Mouse (Mus musculus) lung, adult 2 months (tissue): ENCODE results near the gene Qpct. TPM values are rescaled to one million over a fixed set of nuclear protein-coding genes. Genes with fewer than 3 reads are reported as not detected.

Experiments
- DNase-seq: peaks from one replicate; pipeline ENCODE4 v3.0.0; 2022
- H3K4me1 ChIP-seq: fragments of 200-500 bp; 2 replicates; pipeline ENCODE4 v1.6.1; 2011; ENCODE audit warnings: low read length; ENCODE audit not compliant: control insufficient read depth, insufficient read depth
- H3K4me3 ChIP-seq: fragments of 200-500 bp; replicated peaks from 2 replicates; pipeline ENCODE3; 2011; ENCODE audit warnings: low read depth, mild to moderate bottlenecking, control low read depth, low read length; ENCODE audit errors: extremely low read depth
- CTCF ChIP-seq: fragments of 200-500 bp; IDR thresholded peaks from 2 replicates; pipeline ENCODE4 v1.5.1; 2011; ENCODE audit warnings: mild to moderate bottlenecking, low read length, control low read depth; ENCODE audit not compliant: insufficient read depth
- POLR2A ChIP-seq: fragments of 200-500 bp; IDR thresholded peaks from 2 replicates; pipeline ENCODE4 v1.6.1; 2011; ENCODE audit warnings: low read depth, mild to moderate bottlenecking, control low read depth, low read length, borderline replicate concordance; ENCODE audit errors: extremely low read depth
- WGBS: fragments of 180-500 bp; shearing (Covaris S2); methylation state at CpG from one replicate; pipeline ENCODE4 v1.1.7; 2018; 5-methylcytosine and 5-hydroxymethylcytosine counted together
- polyA plus RNA-seq: library from polyadenylated mRNA; depleted of rRNA; stranded (reverse); fragments of >200 nt; gene quantifications from 2 replicates; pipeline ENCODE4 v1.2.3, GENCODE M21; 2012

The Qpct gene
- polyA plus RNA-seq, 1 experiment: 6.1 TPM

- no peaks in the 10 kb centered on the region for H3K4me1 ChIP-seq
- H3K4me3 ChIP-seq: no peak overlapping the region
- no peak for DNase-seq
- TF ChIP-seq POLR2A (no peak), CTCF (no peak)
- 74% methylated on average over 14 of the region's 14 CpGs for WGBS
Measured at GRCm38 (mm10) chr17:79069766-79070480, 18.2 kb downstream of the Qpct start.

GRCm38 (mm10) chr17:79071951-79072350 is 20.2 kb downstream of the Qpct start:
- Histone ChIP-seq H3K4me3 (no peak overlapping the region), H3K4me1 (no peaks in the 10 kb centered on the region; the same call in 1 of the 2 replicates)
- 87% methylated on average over 11 of the region's 11 CpGs for WGBS
- TF ChIP-seq CTCF (no peak), POLR2A (no peak)
- no peak for DNase-seq

- no peak for TF ChIP-seq CTCF
- TF ChIP-seq POLR2A: no peak
- 73% methylated on average over 8 of the region's 8 CpGs for WGBS
- H3K4me1 ChIP-seq: no peaks in the 10 kb centered on the region; the same call in 1 of the 2 replicates
- no peak for DNase-seq
- H3K4me3 ChIP-seq: no peak overlapping the region
Measured at GRCm38 (mm10) chr17:79076974-79077847, 25.5 kb downstream of the Qpct start.

GRCm38 (mm10) chr17:79077848-79078146 is 26.1 kb downstream of the Qpct start:
- WGBS: 78% methylated on average over 1 of the region's 1 CpGs
- TF ChIP-seq CTCF: no peak
- TF ChIP-seq POLR2A: no peak
- DNase-seq: no peak

GRCm38 (mm10) chr17:79078248-79078647 is 26.5 kb downstream of the Qpct start:
- Histone ChIP-seq H3K4me1 (no peaks in the 10 kb centered on the region; the same call in 1 of the 2 replicates), H3K4me3 (no peak overlapping the region)
- TF ChIP-seq POLR2A: no peak
- TF ChIP-seq CTCF: no peak
- WGBS: 82% methylated on average over 8 of the region's 8 CpGs
- DNase-seq: no peak

More at GRCm38 (mm10) chr17:79077848-79078146, 26.1 kb downstream of the Qpct start:
- no peaks in the 10 kb centered on the region; the same call in 1 of the 2 replicates for H3K4me1 ChIP-seq
- no peak overlapping the region for H3K4me3 ChIP-seq

- 36% methylated on average over 1 of the region's 1 CpGs for WGBS
- Histone ChIP-seq H3K4me3 (no peak overlapping the region), H3K4me1 (no peaks in the 10 kb centered on the region; the same call in 1 of the 2 replicates)
- TF ChIP-seq POLR2A (no peak), CTCF (no peak)
- no peak for DNase-seq
Measured at GRCm38 (mm10) chr17:79091710-79092109, 40.0 kb downstream of the Qpct start.

GRCm38 (mm10) chr17:79093286-79093975 is 41.7 kb downstream of the Qpct start:
- Histone ChIP-seq H3K4me1 (no peaks in the 10 kb centered on the region; the same call in 1 of the 2 replicates), H3K4me3 (no peak overlapping the region)
- no peak for DNase-seq
- WGBS: 66% methylated on average over 5 of the region's 5 CpGs
- TF ChIP-seq CTCF: no peak
- no peak for TF ChIP-seq POLR2A

GRCm38 (mm10) chr17:79095624-79096023 is 43.9 kb downstream of the Qpct start:
- WGBS: 75% methylated on average over 2 of the region's 2 CpGs
- Histone ChIP-seq H3K4me3 (no peak overlapping the region), H3K4me1 (peaks cover 2% of the 10 kb centered on the region; the same call in 1 of the 2 replicates)
- TF ChIP-seq POLR2A (no peak), CTCF (no peak)
- no peak for DNase-seq

- no peak for DNase-seq
- no peak for TF ChIP-seq CTCF
- no peak for TF ChIP-seq POLR2A
- Histone ChIP-seq H3K4me3 (no peak overlapping the region), H3K4me1 (peaks cover 2% of the 10 kb centered on the region; the same call in 1 of the 2 replicates)
- WGBS: 45% methylated on average over 4 of the region's 4 CpGs
Measured at GRCm38 (mm10) chr17:79099866-79100265, 48.2 kb downstream of the Qpct start.

GRCm38 (mm10) chr17:79108238-79108637 is 56.5 kb downstream of the Qpct start:
- 73% methylated on average over 6 of the region's 6 CpGs for WGBS
- no peaks in the 10 kb centered on the region for H3K4me1 ChIP-seq
- no peak for DNase-seq
- H3K4me3 ChIP-seq: no peak overlapping the region
- TF ChIP-seq CTCF (no peak), POLR2A (no peak)
